Mouse (Mus musculus): ENCODE results near the gene Il17re. TPM values are rescaled to one million over a fixed set of nuclear protein-coding genes. Genes with fewer than 3 reads are reported as not detected.

Gene Il17re
- polyA plus RNA-seq, 1 experiment, result 0.47 TPM

DNA sequence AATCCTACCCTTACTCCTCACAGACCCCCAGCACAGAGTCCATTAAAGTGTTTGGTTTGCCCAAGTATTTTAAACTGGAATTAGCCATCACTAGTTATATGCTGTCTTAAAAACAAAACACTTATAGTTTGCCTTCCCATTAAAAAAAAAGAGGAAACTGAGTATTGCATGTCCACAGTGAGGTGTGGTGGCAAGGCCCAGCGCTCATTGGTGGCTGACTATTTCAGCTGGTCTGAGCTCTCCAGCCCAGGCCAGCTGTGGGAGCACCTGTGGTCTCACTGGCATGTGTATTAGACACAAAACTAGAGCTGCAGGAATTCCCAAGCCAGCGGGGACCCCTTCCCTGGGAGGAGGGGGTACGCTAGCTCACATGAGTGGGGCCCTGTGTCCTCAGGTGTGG lies 10.2 kb downstream of the Il17re start:
- Histone ChIP-seq H3K4me3 (ENCODE audit: insufficient read depth, low read length) (no peak overlapping the region), H3K4me1 (ENCODE audit: control insufficient read depth, insufficient read depth, low read length) (peaks cover 5% of the 10 kb centered on the region), H3K27ac (ENCODE audit: insufficient read depth, low read depth, low read length) (no peak overlapping the region)
- TF ChIP-seq POLR2A (IDR thresholded peaks at IDR 0.05; ENCODE audit: borderline replicate concordance, low read depth, low read length), result no peak
- no peak for TF ChIP-seq CTCF (IDR thresholded peaks at IDR 0.05; ENCODE audit: low read depth, low read length)

- Histone ChIP-seq H3K27ac (ENCODE audit: insufficient read depth, low read depth, low read length) (no peak overlapping the region), H3K4me3 (ENCODE audit: insufficient read depth, low read length) (peak overlapping the region; percentile 18), H3K4me1 (ENCODE audit: control insufficient read depth, insufficient read depth, low read length) (peaks cover 5% of the 10 kb centered on the region)
- TF ChIP-seq CTCF (IDR thresholded peaks at IDR 0.05; ENCODE audit: low read depth, low read length) (no peak; the same call in 1 of the 2 replicates), POLR2A (IDR thresholded peaks at IDR 0.05; ENCODE audit: borderline replicate concordance, low read depth, low read length) (no peak)
Measured at GRCm38 (mm10) chr6:113469021-113469420, 10.7 kb downstream of the Il17re start.

DNA sequence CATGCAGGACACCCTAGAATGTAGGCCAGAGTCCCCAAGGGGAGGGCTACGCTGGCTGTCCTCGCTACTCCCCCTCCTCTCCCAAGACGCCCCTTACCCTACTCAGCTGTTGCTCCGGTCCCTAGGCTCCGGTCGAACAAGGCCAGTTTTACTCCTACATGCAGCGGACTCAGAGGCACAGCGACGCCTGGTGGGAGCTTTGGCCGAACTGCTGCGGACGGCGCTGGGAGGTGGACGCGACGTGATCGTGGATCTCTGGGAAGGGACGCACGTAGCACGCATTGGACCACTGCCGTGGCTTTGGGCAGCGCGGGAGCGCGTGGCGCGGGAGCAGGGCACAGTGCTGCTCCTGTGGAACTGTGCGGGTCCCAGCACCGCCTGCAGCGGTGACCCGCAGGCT lies 11.1 kb downstream of the Il17re start:
- Histone ChIP-seq H3K4me1 (ENCODE audit: control insufficient read depth, insufficient read depth, low read length) (peaks cover 5% of the 10 kb centered on the region), H3K4me3 (ENCODE audit: insufficient read depth, low read length) (peak overlapping the region; percentile 18), H3K27ac (ENCODE audit: insufficient read depth, low read depth, low read length) (no peak overlapping the region)
- no peak for TF ChIP-seq POLR2A (IDR thresholded peaks at IDR 0.05; ENCODE audit: borderline replicate concordance, low read depth, low read length)
- TF ChIP-seq CTCF (IDR thresholded peaks at IDR 0.05; ENCODE audit: low read depth, low read length), result 0 out of 2 replicates have a peak, but pooled peaks have one; percentile 30

GRCm38 (mm10) chr6:113471297-113471936 lies 13.1 kb downstream of the Il17re start, which contains the start of gene Il17rc:
TSS of gene Il17rc (plus strand) at chr6:113471427.
- TF ChIP-seq POLR2A (IDR thresholded peaks at IDR 0.05; ENCODE audit: borderline replicate concordance, low read depth, low read length), result no peak
- TF ChIP-seq CTCF (IDR thresholded peaks at IDR 0.05; ENCODE audit: low read depth, low read length), result no peak
- Histone ChIP-seq H3K27ac (ENCODE audit: insufficient read depth, low read depth, low read length) (no peak within 1 kb of the TSS), H3K4me1 (ENCODE audit: control insufficient read depth, insufficient read depth, low read length) (peaks cover 7% of the 10 kb centered on the region), H3K4me3 (ENCODE audit: insufficient read depth, low read length) (no peak within 1 kb of the TSS)

DNA sequence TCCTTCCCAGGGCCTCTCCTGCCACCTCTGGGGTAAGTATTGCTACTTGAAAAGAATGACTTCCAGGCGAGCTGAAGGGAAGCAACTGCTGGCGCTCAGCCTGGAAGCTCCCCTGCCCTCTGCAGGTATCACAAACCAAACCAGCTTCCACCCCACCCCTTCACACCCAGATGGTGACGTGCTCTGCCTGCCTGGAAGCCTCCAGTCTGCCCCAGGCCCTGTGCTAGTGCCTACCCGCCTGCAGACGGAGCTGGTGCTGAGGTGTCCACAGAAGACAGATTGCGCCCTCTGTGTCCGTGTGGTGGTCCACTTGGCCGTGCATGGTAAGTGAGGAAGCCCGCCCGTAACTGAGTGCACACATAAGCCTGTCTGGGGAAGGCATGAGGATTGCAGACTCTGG lies 13.8 kb downstream of the Il17re start:
- no peak for TF ChIP-seq CTCF (IDR thresholded peaks at IDR 0.05; ENCODE audit: low read depth, low read length)
- TF ChIP-seq POLR2A (IDR thresholded peaks at IDR 0.05; ENCODE audit: borderline replicate concordance, low read depth, low read length), result no peak
- H3K4me3 ChIP-seq (ENCODE audit: insufficient read depth, low read length), result no peak overlapping the region

GRCm38 (mm10) chr6:113473246-113473645 lies 15.0 kb downstream of the Il17re start:
- no peak overlapping the region for H3K4me3 ChIP-seq (ENCODE audit: insufficient read depth, low read length)
- H3K4me1 ChIP-seq (ENCODE audit: control insufficient read depth, insufficient read depth, low read length), result peaks cover 16% of the 10 kb centered on the region
- H3K27ac ChIP-seq (ENCODE audit: insufficient read depth, low read depth, low read length), result no peak overlapping the region
- TF ChIP-seq CTCF (IDR thresholded peaks at IDR 0.05; ENCODE audit: low read depth, low read length) (no peak), POLR2A (IDR thresholded peaks at IDR 0.05; ENCODE audit: borderline replicate concordance, low read depth, low read length) (no peak)

More for the DNA sequence above, 13.8 kb downstream of the Il17re start:
- Histone ChIP-seq H3K4me1 (ENCODE audit: control insufficient read depth, insufficient read depth, low read length) (peaks cover 14% of the 10 kb centered on the region), H3K27ac (ENCODE audit: insufficient read depth, low read depth, low read length) (no peak overlapping the region)

- Histone ChIP-seq H3K27ac (ENCODE audit: insufficient read depth, low read depth, low read length) (no peak overlapping the region), H3K4me1 (ENCODE audit: control insufficient read depth, insufficient read depth, low read length) (peaks cover 14% of the 10 kb centered on the region), H3K4me3 (ENCODE audit: insufficient read depth, low read length) (no peak overlapping the region)
- no peak for TF ChIP-seq POLR2A (IDR thresholded peaks at IDR 0.05; ENCODE audit: borderline replicate concordance, low read depth, low read length)
- TF ChIP-seq CTCF (IDR thresholded peaks at IDR 0.05; ENCODE audit: low read depth, low read length), result no peak
Measured at GRCm38 (mm10) chr6:113473715-113474114, 15.4 kb downstream of the Il17re start.

- peaks cover 26% of the 10 kb centered on the region for H3K4me1 ChIP-seq (ENCODE audit: control insufficient read depth, insufficient read depth, low read length)
- TF ChIP-seq POLR2A (IDR thresholded peaks at IDR 0.05; ENCODE audit: borderline replicate concordance, low read depth, low read length) (no peak), CTCF (IDR thresholded peaks at IDR 0.05; ENCODE audit: low read depth, low read length) (no peak)
- H3K27ac ChIP-seq (ENCODE audit: insufficient read depth, low read depth, low read length), result no peak overlapping the region
- no peak overlapping the region for H3K4me3 ChIP-seq (ENCODE audit: insufficient read depth, low read length)
Measured at GRCm38 (mm10) chr6:113477353-113477752, 19.1 kb downstream of the Il17re start.

DNA sequence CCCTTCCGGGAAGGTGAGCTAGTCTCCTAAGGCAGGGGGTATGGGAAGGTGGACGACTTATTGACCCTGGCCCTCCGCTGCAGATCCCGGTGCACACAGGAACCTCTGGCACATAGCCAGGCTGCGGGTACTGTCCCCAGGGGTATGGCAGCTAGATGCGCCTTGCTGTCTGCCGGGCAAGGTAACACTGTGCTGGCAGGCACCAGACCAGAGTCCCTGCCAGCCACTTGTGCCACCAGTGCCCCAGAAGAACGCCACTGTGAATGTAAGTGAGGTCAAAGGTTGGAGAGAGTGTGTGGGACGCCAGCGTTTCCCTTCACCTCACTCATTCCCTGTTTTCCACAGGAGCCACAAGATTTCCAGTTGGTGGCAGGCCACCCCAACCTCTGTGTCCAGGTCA lies 20.6 kb downstream of the Il17re start:
- Histone ChIP-seq H3K27ac (ENCODE audit: insufficient read depth, low read depth, low read length) (no peak overlapping the region), H3K4me3 (ENCODE audit: insufficient read depth, low read length) (no peak overlapping the region), H3K4me1 (ENCODE audit: control insufficient read depth, insufficient read depth, low read length) (peaks cover 27% of the 10 kb centered on the region)
- TF ChIP-seq POLR2A (IDR thresholded peaks at IDR 0.05; ENCODE audit: borderline replicate concordance, low read depth, low read length) (no peak), CTCF (IDR thresholded peaks at IDR 0.05; ENCODE audit: low read depth, low read length) (no peak)

- H3K27ac ChIP-seq (ENCODE audit: insufficient read depth, low read depth, low read length), result no peak overlapping the region
- no peak overlapping the region for H3K4me3 ChIP-seq (ENCODE audit: insufficient read depth, low read length)
- TF ChIP-seq POLR2A (IDR thresholded peaks at IDR 0.05; ENCODE audit: borderline replicate concordance, low read depth, low read length) (no peak), CTCF (IDR thresholded peaks at IDR 0.05; ENCODE audit: low read depth, low read length) (no peak)
- H3K4me1 ChIP-seq (ENCODE audit: control insufficient read depth, insufficient read depth, low read length), result peaks cover 36% of the 10 kb centered on the region
Measured at GRCm38 (mm10) chr6:113480555-113481373, 22.5 kb downstream of the Il17re start.
